Comparison of ENCODE assay signal across 19 mouse cellular contexts in genomic region chr1:173409066-173409465, GRCm38 (mm10). TPM values are rescaled to one million over a fixed set of nuclear protein-coding genes. Genes with fewer than 3 reads are reported as not detected.
DNase-seq lines count a peak whose midpoint lies in the region; ATAC-seq and TF ChIP-seq lines count a peak whose summit lies in the region.
"Had no signal": no experiment of that assay in that cellular context is flagged by ENCODE, and none has a peak within 500 bp of the region (broad histone marks: within the 10 kb centered on the region; RNA-seq: fewer than 3 reads in every experiment).

No protein-coding gene starts in this region.

- no peak for TF ChIP-seq POLR2A in bone marrow macrophage, adult 2 months (IDR thresholded peaks at IDR 0.05; ENCODE audit: borderline replicate concordance, low read depth, low read length)

- peak; percentile 67 for ATAC-seq in monocyte, adult 5-6 weeks (replicated peaks; ENCODE audit: insufficient number of reproducible peaks, low FRiP score, low TSS enrichment, poor library complexity, severe bottlenecking)
- ATAC-seq: midbrain, embryonic 15.5 days had no signal

- peak overlapping the region; percentile 2; the same call in 1 of the 2 replicates for H3K27ac ChIP-seq in bone marrow macrophage, adult 2 months (ENCODE audit: insufficient read depth, low read depth, low read length)
- H3K27ac ChIP-seq: embryonic facial prominence, embryonic 12.5 days; heart, embryonic 15.5 days; hindbrain, embryonic 13.5 days; liver, embryonic 14.5 days; midbrain, embryonic 15.5 days had no signal

- DNase-seq in 416B (ENCODE audit: low read depth), result peak; percentile 71
- peak; percentile 17 for DNase-seq in CD4-positive, CD25-positive, alpha-beta regulatory T cell, adult 2 months (ENCODE audit: low read depth, low spot score)
- no peak for DNase-seq in urinary bladder, postnatal 14 days (ENCODE audit: low spot score)
- DNase-seq in urinary bladder, postnatal 36 days (ENCODE audit: low spot score in 2 of 2), result no peak
- no peak for DNase-seq in cerebellum, adult 11 months
- DNase-seq: adrenal gland, postnatal 36 days; cerebellum, postnatal 36 days; gastrocnemius, postnatal 36 days; kidney, adult 9 months; layer of hippocampus, postnatal 36 days; lung, postnatal 36 days; right cerebral cortex, postnatal 14 days had no signal

- H3K4me3 ChIP-seq in bone marrow macrophage, adult 2 months (ENCODE audit: insufficient read depth, low read length), result no peak overlapping the region
- H3K4me3 ChIP-seq: embryonic facial prominence, embryonic 12.5 days; heart, embryonic 15.5 days; hindbrain, embryonic 13.5 days; midbrain, embryonic 15.5 days had no signal

- TF ChIP-seq CTCF in bone marrow macrophage, adult 2 months (IDR thresholded peaks at IDR 0.05; ENCODE audit: low read depth, low read length), result no peak

- H3K4me1 ChIP-seq in bone marrow macrophage, adult 2 months (ENCODE audit: control insufficient read depth, insufficient read depth, low read length), result peaks cover 43% of the 10 kb centered on the region
- H3K4me1 ChIP-seq: embryonic facial prominence, embryonic 12.5 days; heart, embryonic 15.5 days; midbrain, embryonic 15.5 days had no signal

RNA-seq across cellular contexts. Expression of gene Cadm3, which starts 41.6 kb away (rescaled TPM):
- not detected in 2 replicates for polyA plus RNA-seq in bone marrow macrophage, adult 2 months (2012; ENCODE audit: insufficient read depth, insufficient read length, missing spikeins)
- 3.2 to 9.0 TPM (median 6.9 TPM) in 3 replicates for total RNA-seq in monocyte, adult 5-6 weeks (2017)

RNA-seq across cellular contexts. Expression of gene Aim2, which starts 58.4 kb away (rescaled TPM):
- polyA plus RNA-seq in bone marrow macrophage, adult 2 months (2012; ENCODE audit: insufficient read depth, insufficient read length, missing spikeins), result 62.9 and 94.2 TPM in 2 replicates
- 140 to 167 TPM (median 156 TPM) in 3 replicates for total RNA-seq in monocyte, adult 5-6 weeks (2017)

Comparison
In these comparisons a context has a peak if more than half of its experiments do, and no peak if none do; other contexts are left out.
1. DNase-seq: peak in 416B (single experiment) and CD4-positive, CD25-positive, alpha-beta regulatory T cell, adult 2 months (single experiment); none in urinary bladder, postnatal 14 days (single experiment), urinary bladder, postnatal 36 days (0 of 2) and cerebellum, adult 11 months (single experiment).